Mouse (Mus musculus): ENCODE results near the gene Aif1.

Aif1 gene

GRCm38 (mm10) chr17:35175968-35176367 is at the start of gene Aif1:
Aif1 (minus strand) TSS chr17:35176068.
- DNase-seq: no peak

- no peak for DNase-seq
Observed at GRCm38 (mm10) chr17:35225456-35225855, 49.6 kb upstream of the Aif1 start.

- no peak for DNase-seq
Observed at GRCm38 (mm10) chr17:35224641-35225040, 48.8 kb upstream of the Aif1 start.

- no peak for DNase-seq
Observed at GRCm38 (mm10) chr17:35222299-35222698, 46.4 kb upstream of the Aif1 start.

GRCm38 (mm10) chr17:35220156-35220952 is 44.5 kb upstream of the Aif1 start, which contains the start of gene Gm16181:
Gm16181 (plus strand) TSS chr17:35220834.
- no peak for DNase-seq

GRCm38 (mm10) chr17:35219601-35220041 is 43.8 kb upstream of the Aif1 start:
- no peak for DNase-seq

GRCm38 (mm10) chr17:35218516-35219193 is 42.8 kb upstream of the Aif1 start:
- peak; percentile 42 to 47 for DNase-seq

GRCm38 (mm10) chr17:35213071-35213470 is 37.2 kb upstream of the Aif1 start:
- DNase-seq: no peak

- DNase-seq: no peak
Observed at GRCm38 (mm10) chr17:35210593-35210992, 34.7 kb upstream of the Aif1 start.

GRCm38 (mm10) chr17:35209785-35210535 is 34.1 kb upstream of the Aif1 start:
- no peak for DNase-seq

GRCm38 (mm10) chr17:35205380-35205769 is 29.5 kb upstream of the Aif1 start:
- no peak for DNase-seq

GRCm38 (mm10) chr17:35204494-35205379 is 28.9 kb upstream of the Aif1 start, which contains the start of gene Lta:
Lta (minus strand) TSS chr17:35205351.
- DNase-seq: no peak

GRCm38 (mm10) chr17:35202442-35202841 is 26.6 kb upstream of the Aif1 start:
- no peak for DNase-seq

- DNase-seq: peak in 1 of 2 experiments; percentile 44
Observed at GRCm38 (mm10) chr17:35201787-35202186, 25.9 kb upstream of the Aif1 start, which contains the start of gene Tnf. Tnf (minus strand) TSS chr17:35202007.

- DNase-seq: no peak
Observed at GRCm38 (mm10) chr17:35201128-35201527, 25.3 kb upstream of the Aif1 start.

- DNase-seq: no peak
Observed at GRCm38 (mm10) chr17:35200398-35200797, 24.5 kb upstream of the Aif1 start.

GRCm38 (mm10) chr17:35198946-35199345 is 23.1 kb upstream of the Aif1 start:
- DNase-seq: no peak

GRCm38 (mm10) chr17:35198029-35198428 is 22.2 kb upstream of the Aif1 start:
- DNase-seq: no peak

- no peak for DNase-seq
Observed at GRCm38 (mm10) chr17:35197126-35197525, 21.3 kb upstream of the Aif1 start.

- no peak for DNase-seq
Observed at GRCm38 (mm10) chr17:35196321-35196641, 20.4 kb upstream of the Aif1 start.

- peak; percentile 48 to 74 for DNase-seq
Observed at GRCm38 (mm10) chr17:35195631-35196320, 19.9 kb upstream of the Aif1 start.

Data from kidney, adult 8-10 months (tissue).